Mouse (Mus musculus) thymus, adult 2 months (tissue): ENCODE measurements at regions not wholly inside any gene's neighbourhood (a gene's known extent, or its start where the extent isn't known, plus 50 kb on each side); places are given as distances from the start of the nearest gene placed in this dataset.

ENCODE experiments used
- CTCF ChIP-seq: fragments of 200-500 bp; IDR thresholded peaks from 2 replicates; pipeline ENCODE4 v1.5.1; 2012; ENCODE audit warnings: mild to moderate bottlenecking, control low read depth, low read length, moderate library complexity, borderline replicate concordance; ENCODE audit not compliant: control insufficient read depth, poor library complexity, insufficient read depth; ENCODE audit errors: extremely low read depth
- POLR2A ChIP-seq: fragments of 200-500 bp; IDR thresholded peaks from 2 replicates; pipeline ENCODE4 v1.6.1; 2012; ENCODE audit warnings: mild to moderate bottlenecking, low read length, control low read depth, moderate library complexity; ENCODE audit not compliant: control insufficient read depth, poor library complexity, insufficient read depth; ENCODE audit errors: extremely low read depth

DNA sequence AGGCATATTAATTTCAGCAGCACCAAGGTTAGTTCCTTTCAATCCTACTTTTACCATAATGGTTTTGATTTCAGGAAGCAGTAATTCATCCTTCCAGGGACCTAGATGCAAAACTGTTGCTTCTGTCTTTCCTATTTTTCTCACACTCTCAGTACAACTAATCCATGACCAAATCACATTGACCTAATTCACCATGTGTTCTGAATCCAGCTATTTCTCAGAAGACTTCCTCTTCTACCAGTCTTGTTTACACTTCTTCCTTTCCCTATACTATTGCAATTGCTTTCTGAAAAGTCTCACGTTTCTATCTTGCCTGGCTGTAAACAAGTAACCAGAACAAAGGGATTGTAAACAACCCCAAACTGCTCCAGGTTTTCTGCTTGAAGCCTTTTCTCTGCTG lies 1085.0 kb downstream of the Car8 start:
- TF ChIP-seq CTCF (no peak), POLR2A (no peak)
